Mouse (Mus musculus): ENCODE data around the gene Gcsam. TPM values are rescaled to one million over a fixed set of nuclear protein-coding genes. Genes with fewer than 3 reads are reported as not detected.

Gene Gcsam
- total RNA-seq (2015; ENCODE audit: low replicate concordance): not detected in 2 replicates
- not detected in 2 replicates for total RNA-seq (2017; ENCODE audit: low replicate concordance)

DNA sequence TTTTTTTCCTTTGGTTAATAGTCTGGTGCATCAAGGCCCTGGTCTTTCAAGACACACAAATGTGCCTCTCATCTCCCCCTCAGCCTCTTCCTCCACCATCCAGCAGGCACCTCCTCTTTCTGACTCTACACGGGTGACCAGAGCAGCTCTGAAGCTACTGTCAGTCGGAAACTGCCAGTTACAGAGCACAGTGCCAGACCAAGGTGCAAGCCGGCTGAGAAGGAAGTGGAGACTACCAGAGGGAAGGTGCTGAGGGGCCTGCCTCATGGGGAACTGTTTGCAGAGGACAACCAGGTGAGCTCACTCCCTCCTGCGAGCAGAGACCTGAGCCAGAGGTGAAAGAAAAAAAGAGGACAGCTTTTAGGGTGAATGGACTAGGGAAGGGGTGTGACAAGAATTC lies at the start of gene Gcsam:
Gene Gcsam (plus strand): TSS at position 114 of the 400 bp plus-strand sequence.
- no peak for ATAC-seq (replicated peaks; ENCODE audit: low FRiP score, poor library complexity, severe bottlenecking)

DNA sequence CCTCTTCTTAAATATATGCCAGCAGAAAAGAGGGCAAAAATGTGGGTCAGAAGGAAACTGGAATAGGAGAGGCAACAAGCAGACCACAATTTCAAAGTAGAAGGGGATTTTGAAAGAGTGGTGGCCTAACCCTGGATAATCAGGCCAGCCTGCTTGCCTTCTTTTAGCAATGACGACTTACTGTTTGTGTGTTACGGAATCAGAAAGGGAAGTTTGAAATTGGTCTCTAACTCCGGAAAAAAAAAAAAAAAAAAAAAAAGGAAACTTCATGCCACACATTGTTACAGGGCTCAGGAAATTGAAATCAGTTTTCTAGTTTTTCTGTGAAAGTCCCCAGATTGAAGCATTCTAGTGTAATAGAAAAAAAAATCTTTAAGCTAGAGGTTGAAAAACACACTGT lies 48.4 kb upstream of the Gcsam start:
- ATAC-seq (replicated peaks; ENCODE audit: low FRiP score, poor library complexity, severe bottlenecking): no peak

DNA sequence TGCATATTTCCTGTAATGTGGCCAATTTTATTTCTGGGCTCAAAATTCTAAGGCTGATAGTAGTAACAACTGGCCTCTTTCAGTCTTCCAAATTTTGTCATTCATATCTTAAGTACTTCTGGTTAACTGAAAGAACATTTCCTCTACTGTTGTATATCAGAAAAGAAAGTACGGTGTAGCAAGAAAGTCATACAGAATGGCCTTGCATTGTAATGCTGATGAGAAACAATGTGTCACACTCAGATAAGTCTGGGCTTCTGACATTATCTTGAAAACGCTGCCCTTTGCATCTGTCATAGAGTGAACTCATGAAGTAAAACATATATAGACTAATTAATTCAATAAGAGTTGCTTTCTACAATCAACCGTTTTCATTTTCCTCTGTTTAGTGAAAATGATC lies 37.9 kb upstream of the Gcsam start:
- ATAC-seq (replicated peaks; ENCODE audit: low FRiP score, poor library complexity, severe bottlenecking): peak; percentile 57; the same call in 1 of the 2 replicates

DNA sequence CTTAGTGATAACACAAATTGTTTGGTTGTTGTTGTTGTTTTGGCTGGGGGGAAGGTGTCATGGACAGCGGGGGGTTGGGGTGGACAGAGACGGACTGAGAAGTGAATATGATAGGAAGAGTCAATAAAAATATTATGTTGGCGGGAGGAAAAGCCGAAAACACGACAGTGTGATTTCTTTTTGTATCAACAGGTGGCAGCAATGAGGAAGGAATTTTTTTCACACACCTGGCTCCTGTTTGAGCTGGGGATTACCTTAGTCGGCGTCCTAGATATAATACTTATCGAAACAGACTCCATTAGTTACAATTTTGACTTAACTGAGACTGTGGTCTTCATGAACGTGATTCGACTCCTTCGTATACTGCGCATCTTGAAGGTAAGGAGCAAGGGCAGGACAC lies 30.3 kb upstream of the Gcsam start:
- ATAC-seq (replicated peaks; ENCODE audit: low FRiP score, poor library complexity, severe bottlenecking): no peak

DNA sequence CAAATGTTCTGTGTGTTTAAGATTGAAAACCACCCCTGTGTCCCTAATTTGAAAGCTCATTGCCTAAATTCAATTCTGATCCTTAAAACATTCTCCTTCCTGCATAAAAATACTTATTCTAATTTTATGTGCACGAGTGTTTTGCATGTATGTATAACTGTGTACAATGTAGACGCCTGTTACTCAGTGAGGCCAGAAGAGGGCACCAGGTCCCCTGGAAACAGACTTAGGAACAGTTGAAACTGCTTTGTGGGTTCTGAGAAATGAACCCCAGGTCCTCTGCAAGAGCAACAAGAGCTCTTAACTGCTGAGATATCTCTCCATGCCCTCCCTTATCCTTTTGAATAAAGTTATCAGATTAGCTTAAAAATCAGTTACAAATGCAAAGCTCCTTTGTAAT lies 27.7 kb upstream of the Gcsam start:
- no peak for ATAC-seq (replicated peaks; ENCODE audit: low FRiP score, poor library complexity, severe bottlenecking)

DNA sequence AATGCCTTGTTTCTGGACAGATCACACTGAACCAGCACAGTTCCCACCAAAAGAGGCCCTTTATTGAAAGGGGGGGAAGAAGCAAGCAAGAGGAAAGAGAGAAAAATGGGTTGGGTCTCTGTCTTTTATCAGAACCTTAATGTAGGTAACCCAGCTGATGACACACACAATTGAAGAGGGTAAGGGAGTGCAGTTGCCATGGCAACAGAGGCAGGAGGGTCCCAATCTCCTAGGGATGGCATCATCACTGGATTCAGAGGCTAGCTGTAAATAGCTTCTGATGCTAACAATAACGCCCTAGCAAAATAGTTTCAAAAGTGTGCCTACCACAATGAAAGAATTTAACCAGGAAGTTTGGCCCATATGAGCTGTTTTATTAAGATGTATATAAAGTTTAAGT lies 16.5 kb upstream of the Gcsam start:
- no peak for ATAC-seq (replicated peaks; ENCODE audit: low FRiP score, poor library complexity, severe bottlenecking)

DNA sequence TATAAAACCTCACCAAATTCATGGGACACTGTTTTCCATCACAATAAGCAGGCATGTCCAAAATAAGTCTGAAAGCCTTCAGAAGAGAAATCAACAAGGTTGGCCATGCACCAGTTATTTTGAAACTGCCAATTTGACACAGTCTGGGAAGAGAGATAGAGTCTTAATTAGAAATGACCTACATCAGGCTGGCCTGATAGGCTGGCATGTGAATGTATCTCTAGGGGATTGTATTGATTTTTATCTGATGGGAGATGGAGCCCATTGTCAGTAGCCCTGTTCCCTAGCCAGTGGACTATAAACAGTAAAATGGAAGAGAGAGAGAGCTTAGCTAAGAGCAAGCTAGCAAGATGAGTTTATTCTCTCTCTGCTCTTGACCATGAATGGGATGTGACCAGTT lies 14.7 kb upstream of the Gcsam start:
- no peak for ATAC-seq (replicated peaks; ENCODE audit: low FRiP score, poor library complexity, severe bottlenecking)

DNA sequence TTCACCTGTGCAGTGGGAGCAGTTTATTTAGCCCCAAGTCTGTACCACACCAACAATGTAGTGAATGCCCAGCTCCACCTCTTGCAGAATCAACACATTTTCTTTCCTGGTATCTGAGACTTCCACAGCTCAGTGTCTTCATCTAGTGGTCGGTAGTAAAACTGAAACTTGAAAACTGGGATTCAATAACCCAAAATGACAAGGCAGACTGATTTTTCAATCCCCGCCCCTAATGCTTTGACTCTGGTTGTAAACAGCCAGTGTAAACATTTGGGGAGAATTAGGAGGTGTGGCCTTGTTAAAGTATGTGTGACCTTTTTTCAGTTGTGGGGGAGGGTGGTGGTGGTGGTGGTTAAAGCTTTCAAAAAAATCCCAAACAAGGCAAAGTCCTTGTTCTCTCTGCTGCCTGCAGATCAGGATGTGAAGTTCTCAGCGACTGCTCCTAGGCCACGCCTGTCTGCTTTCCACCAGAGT lies 1.7 kb upstream of the Gcsam start:
- ATAC-seq (replicated peaks; ENCODE audit: low FRiP score, poor library complexity, severe bottlenecking): no peak

DNA sequence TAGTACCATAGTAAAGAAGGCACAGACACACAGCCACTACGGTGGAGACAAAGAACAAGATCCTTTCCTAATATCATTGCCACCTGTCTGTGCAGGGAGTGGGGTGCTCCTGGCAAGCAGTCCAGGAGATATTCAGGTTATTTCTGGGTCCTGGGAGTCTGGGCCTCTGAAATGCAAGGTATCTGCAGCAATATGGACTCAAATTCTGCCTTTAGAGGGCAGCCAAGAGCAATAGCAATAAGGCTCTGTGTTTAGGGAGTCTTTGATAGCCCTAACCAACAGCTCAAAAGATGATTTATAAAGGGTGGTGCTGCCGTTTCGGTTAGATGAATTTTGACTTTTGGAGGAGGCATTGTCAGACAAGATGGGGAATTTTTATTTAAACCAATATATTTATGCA lies 880 bp upstream of the Gcsam start:
- no peak for ATAC-seq (replicated peaks; ENCODE audit: low FRiP score, poor library complexity, severe bottlenecking)

DNA sequence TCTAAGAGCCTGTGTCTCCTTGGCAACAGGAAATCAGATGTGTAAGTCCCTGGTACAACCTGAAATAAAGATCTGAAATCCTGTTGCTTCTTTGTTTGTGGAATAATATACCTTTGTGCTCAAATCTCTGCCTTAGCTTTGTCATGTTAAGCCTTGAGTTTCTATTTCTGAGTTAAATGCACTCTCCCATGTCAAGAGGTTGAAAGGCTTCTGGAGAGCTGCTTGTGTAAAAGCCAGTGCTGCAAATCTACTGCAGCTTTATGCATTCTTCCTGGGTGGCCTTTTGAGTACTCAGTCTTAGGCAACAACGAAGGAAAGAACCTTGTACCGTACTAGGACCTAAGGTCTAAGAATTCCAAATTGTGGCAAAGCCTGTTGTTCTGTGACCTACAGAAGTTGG lies 3.1 kb downstream of the Gcsam start:
- ATAC-seq (replicated peaks; ENCODE audit: low FRiP score, poor library complexity, severe bottlenecking): no peak

DNA sequence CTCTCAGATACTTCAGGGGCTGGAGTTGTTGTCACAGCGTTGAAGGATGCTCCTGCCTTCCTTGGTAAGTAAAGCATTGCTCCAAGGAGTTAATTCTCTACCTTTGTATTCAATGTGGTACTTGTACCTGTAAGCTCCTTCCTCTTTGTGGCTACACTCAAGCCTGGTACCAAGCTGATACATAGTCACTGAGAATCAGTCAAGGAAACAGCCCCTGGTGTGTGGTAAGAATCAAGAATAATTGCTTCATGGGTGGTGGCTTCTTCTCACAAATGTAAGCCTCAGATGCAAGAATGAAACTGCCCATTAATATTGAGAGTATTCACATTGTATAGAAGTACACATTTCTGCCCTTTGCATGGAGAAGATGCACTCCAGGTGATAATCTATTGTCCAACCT lies 5.8 kb downstream of the Gcsam start:
- no peak for ATAC-seq (replicated peaks; ENCODE audit: low FRiP score, poor library complexity, severe bottlenecking)

DNA sequence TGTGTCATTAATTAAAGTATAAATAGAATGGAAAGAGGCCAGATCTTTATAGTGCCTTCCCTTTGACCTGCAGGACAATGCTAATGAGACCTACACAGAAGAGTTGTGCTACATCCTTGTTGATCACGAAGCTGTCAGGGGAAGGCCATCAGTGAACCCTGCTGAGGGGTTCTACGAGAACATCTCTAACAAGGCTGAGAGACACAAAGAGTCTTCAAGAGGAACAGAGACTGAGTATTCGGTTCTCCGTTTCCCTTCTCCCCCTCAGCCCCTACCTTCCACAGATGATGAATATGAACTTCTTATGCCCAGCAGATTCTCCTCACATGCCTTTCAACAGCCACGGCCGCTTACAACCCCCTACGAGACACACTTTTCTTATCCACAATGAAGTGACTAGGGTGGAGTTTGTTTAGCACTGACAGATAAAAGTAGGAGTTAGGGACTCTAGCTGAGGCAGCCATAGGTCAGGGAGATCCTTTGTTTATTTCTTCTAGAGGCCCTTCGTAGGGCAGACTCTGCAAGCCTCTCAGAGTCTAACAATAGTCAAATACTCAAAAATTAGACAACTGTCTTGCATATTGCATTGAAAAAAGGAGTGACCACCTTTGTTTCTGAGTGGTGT lies 9.7 kb downstream of the Gcsam start:
- no peak for ATAC-seq (replicated peaks; ENCODE audit: low FRiP score, poor library complexity, severe bottlenecking)

DNA sequence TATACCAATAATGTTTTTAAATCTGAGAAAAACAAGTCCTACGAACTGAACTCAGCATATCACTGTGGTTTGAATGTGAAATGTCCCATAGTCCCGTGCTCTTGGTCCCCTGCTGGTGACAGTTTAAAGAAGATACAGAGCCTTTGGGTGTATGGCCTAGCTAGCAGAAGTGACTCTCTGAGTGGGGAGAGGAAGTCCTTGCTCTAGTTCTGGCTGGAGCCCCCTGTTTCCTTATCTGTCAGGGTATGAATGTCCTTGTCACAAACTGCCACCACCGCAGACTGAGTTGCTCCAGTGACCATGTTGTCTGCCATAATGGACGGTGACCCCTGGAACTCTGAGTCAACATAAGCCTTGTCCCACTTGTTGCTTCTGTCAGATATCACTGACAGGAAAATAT lies 13.1 kb downstream of the Gcsam start:
- no peak for ATAC-seq (replicated peaks; ENCODE audit: low FRiP score, poor library complexity, severe bottlenecking)

DNA sequence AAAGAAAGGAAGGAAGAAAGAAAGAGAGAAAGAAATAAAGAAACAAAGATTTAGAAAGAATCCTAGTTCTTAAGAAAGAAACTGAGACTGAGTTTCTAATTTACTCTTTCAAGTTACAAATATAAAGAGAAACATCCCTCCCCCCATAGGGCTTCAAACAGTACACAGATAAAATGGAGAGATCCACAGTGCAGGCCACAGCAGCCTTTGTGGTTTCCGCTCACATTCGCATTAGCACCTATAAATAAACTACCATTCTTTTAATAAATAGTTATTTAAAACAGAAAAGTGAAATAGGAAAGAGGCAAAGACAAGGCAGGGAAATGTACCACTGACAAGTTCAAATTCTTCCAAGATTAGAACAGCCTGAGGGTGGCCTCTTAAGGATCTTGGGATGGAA lies 14.6 kb downstream of the Gcsam start:
- ATAC-seq (replicated peaks; ENCODE audit: low FRiP score, poor library complexity, severe bottlenecking): no peak

DNA sequence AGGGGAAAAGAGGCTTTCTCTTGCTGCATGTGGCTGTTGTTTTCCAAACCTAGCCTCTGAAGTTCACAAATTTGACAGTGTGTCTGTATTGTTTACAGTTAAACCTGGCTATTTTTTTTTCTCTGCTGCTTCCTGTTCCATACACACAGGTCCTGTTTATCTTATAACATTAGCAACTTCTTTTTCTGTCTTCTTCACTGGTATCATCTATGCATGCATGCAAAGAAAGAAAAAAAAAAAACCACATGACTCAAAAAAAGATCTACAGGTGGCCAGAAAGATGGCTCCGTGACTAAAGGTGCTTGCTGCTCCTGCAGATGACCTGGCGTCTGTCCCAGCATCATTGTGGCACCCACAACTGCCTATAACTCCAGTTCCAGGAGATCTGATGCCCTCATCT lies 15.2 kb downstream of the Gcsam start:
- no peak for ATAC-seq (replicated peaks; ENCODE audit: low FRiP score, poor library complexity, severe bottlenecking)

DNA sequence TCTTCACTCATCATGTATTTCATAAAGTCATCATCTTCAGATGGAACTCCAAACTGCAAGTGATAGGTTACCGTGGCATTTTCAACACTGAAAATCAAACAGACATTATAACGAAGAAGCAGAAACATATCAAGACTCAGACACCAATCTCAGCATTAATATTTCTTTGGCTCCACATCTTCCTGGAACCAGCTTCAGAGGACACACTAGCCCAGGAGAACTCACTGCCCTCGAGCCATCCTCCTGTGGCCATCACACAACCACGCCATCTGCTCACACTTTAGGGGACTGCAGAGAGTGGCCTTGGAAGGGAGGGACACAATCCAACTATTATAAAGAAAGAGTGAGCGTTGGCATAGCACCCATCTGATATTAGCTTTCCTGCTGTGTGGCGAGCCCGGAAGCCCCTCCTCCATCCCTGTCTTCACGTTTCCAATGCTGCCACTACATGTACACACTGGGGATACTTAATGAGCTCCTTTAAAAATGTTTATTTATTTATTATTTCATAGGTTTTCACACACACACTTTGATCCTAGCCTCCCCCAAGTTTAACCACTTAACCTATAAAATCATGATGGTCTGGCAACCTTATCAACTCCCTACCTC lies 19.4 kb downstream of the Gcsam start:
- ATAC-seq (replicated peaks; ENCODE audit: low FRiP score, poor library complexity, severe bottlenecking): no peak

DNA sequence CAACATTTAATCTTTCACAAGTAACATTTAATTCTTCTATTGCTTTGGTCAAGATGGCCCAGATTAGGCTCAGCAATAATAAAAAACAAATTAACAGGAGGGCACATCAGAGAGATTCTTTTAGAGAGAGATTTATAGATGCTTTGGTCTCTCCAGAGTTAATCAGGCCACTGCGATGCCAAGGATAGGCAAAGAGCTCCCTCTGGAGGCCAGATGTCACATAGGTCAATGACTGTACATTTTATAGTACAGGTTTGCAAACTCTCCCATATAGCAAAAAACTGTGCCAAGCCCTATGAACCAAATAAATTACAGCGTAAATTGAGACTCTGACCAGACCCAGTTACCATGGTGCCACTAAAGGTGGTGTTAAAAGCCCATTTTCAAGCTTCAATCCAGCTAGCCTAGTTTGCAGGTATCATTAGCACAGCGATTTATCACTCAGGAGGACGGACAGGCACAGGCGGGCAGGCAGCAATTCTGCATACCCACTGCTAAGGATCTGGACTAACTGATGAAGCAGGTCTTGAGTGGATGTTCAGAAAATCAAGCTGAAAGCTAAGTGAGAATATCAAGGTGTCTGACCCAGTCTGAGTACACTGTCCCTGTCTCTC lies 20.3 kb downstream of the Gcsam start:
- no peak for ATAC-seq (replicated peaks; ENCODE audit: low FRiP score, poor library complexity, severe bottlenecking)

DNA sequence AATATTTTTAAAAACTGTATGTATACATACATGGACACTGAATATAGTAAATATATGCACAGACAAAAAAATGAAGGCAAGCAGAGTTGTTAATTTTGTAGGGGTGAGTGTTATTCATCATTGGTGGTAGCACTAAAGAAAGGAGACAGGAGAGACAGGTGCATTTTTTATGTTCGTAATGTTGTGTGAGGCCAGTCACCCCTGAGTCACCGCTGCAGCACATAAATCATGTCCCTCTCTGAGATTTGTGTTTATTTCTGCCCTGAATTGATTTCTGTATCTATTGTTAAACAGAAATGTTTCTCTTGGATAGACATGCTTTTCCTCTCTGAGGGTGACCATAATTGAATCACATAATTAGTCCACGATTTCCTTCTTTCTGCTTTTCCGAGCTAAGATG lies 22.2 kb downstream of the Gcsam start:
- no peak for ATAC-seq (replicated peaks; ENCODE audit: low FRiP score, poor library complexity, severe bottlenecking)

DNA sequence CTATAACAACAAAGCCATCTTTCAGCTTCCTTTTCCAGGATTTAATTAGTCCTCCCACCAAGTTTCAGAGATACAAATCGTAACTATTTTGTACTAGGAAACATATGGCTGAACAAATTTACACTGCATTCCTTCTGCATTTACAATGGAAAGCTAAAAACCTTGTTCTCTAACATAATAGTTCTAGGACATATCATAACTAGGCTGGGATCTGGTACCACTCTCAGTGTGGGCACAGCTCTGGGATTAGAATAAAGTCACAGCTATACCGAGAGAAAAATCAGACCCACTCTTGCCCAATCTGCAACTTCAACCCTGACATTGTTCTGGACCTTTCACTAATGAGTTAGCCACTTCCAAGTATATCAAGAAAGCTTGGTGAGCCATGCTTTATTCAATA lies 25.6 kb downstream of the Gcsam start:
- no peak for ATAC-seq (replicated peaks; ENCODE audit: low FRiP score, poor library complexity, severe bottlenecking)

DNA sequence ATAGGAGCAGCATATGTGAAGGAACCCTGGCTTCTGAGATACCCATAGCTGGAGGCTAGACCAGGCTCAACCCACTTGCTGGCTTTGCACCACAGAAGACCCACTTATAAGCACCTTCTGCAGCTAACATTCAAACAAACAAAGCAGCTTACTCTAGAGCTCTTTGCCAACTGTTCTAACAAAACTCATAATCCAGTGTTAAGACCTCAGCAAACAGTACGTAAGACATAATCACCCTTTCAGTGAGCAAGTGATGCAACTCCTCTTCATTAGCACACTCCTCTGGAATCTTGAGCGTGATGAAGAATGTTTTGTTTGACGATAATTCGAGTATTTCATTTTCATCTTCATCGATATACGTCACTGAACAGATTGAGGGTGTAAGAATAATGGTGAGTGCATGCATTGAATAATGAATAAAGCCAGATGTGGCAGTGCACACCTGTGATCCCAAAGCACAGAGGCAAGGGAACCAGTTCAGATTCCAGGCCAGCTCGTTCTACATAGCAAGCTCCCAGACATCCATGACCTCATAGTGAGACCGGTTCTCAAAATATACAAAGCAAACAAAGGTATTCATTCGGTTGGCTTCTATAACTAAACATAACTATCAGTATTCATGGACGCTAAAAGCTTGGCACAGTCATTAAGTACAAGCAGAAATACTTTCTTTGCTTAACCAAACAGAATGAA lies 30.0 kb downstream of the Gcsam start:
- ATAC-seq (replicated peaks; ENCODE audit: low FRiP score, poor library complexity, severe bottlenecking): no peak

DNA sequence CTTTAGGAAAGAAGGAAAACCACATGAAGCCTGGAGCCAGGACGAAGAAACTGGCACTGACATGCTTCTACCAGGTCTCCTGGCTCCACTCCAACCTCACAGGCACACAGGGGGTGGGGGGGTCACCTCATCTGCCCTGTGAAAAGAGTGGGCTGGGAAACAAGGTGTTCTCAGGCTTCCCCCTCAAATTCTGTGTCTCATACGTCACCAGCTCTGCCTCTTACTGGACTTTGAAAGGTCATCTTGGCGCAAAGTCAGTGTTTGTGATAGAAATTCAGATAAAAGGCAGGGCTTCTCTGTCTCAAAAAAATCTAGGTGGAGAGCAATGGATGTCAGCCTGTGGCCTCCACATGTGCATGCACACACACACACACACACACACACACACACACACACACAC lies 31.1 kb downstream of the Gcsam start:
- ATAC-seq (replicated peaks; ENCODE audit: low FRiP score, poor library complexity, severe bottlenecking): no peak
